Mouse (Mus musculus) heart, adult 2 months (tissue): ENCODE results near the gene Krt78. TPM values are rescaled to one million over a fixed set of nuclear protein-coding genes. Genes with fewer than 3 reads are reported as not detected.

ENCODE experiments used
- DNase-seq, 2 experiments: peaks; one replicate each; pipeline ENCODE4 v3.0.0; 2021
- H3K27ac ChIP-seq: fragments of 200-600 bp; 2 replicates; pipeline ENCODE4 v1.8.1; 2022
- H3K27me3 ChIP-seq: fragments of 200-500 bp; 2 replicates; pipeline ENCODE4 v1.6.1; 2012; ENCODE audit warnings: mild to moderate bottlenecking, low read length, inconsistent platforms, mixed read lengths; ENCODE audit not compliant: control insufficient read depth, insufficient read depth
- H3K36me3 ChIP-seq: fragments of 200-500 bp; 2 replicates; pipeline ENCODE4 v1.6.1; 2012; ENCODE audit warnings: low read length, inconsistent platforms; ENCODE audit not compliant: control insufficient read depth, insufficient read depth
- H3K4me1 ChIP-seq: fragments of 200-500 bp; 2 replicates; pipeline ENCODE4 v1.6.1; 2011; ENCODE audit warnings: low read length; ENCODE audit not compliant: control insufficient read depth, insufficient read depth
- H3K4me3 ChIP-seq: fragments of 200-600 bp; 2 replicates; pipeline ENCODE4 v1.8.1; 2022
- H3K79me2 ChIP-seq: fragments of 200-500 bp; replicated peaks from 2 replicates; pipeline ENCODE4 v1.6.1; 2012; ENCODE audit warnings: mild to moderate bottlenecking, inconsistent platforms, low read length, moderate library complexity, mixed read lengths; ENCODE audit not compliant: control insufficient read depth, insufficient read depth
- H3K9ac ChIP-seq: fragments of 200-500 bp; 2 replicates; pipeline ENCODE4 v1.6.1; 2012; ENCODE audit warnings: low read depth, mild to moderate bottlenecking, control low read depth, inconsistent platforms, low read length, mixed read lengths
- CTCF ChIP-seq: fragments of 200-600 bp; IDR thresholded peaks from 2 replicates; pipeline ENCODE4 v1.8.1; 2022; ENCODE audit warnings: antibody characterized with exemption, mild to moderate bottlenecking, moderate library complexity
- EP300 ChIP-seq: fragments of 200-500 bp; IDR thresholded peaks from 2 replicates; pipeline ENCODE4 v1.6.1; 2011; ENCODE audit warnings: low read depth, low read length, control low read depth; ENCODE audit not compliant: insufficient read depth
- POLR2A ChIP-seq: fragments of 200-500 bp; IDR thresholded peaks from 2 replicates; pipeline ENCODE4 v1.6.1; 2011; ENCODE audit warnings: mild to moderate bottlenecking, low read depth, low read length, control low read depth; ENCODE audit not compliant: insufficient read depth
- WGBS: fragments of 180-500 bp; shearing (Covaris S2); methylation state at CpG from one replicate; pipeline ENCODE4 v1.1.7; 2018; 5-methylcytosine and 5-hydroxymethylcytosine counted together
- intact Hi-C: fragments of 180-260 bp; cut with DNase I; formaldehyde crosslinking; loops from one replicate; pipeline ENCODE4 v1.15.1; 2025
- polyA plus RNA-seq: library from polyadenylated mRNA; depleted of rRNA; stranded (reverse); fragments of >200 nt; gene quantifications from 2 replicates; pipeline ENCODE4 v1.2.3, GENCODE M21; 2012
- total RNA-seq, 2 experiments: library from RNA; stranded (reverse); gene quantifications; 2 replicates each; pipeline ENCODE4 v1.2.3; 2021

Gene Krt78
- total and polyA plus RNA-seq, 3 experiments: 0.08 TPM; not detected in 2

GRCm38 (mm10) chr15:101929666-101930065 is 24.4 kb downstream of the Krt78 start:
- 5% methylated on average over 17 of the region's 17 CpGs for WGBS
- Histone ChIP-seq H3K79me2 (no peaks in the 10 kb centered on the region), H3K9ac (no peak overlapping the region), H3K4me1 (no peaks in the 10 kb centered on the region; the same call in 1 of the 2 replicates), H3K27ac (no peak overlapping the region), H3K36me3 (no peaks in the 10 kb centered on the region), H3K4me3 (peak overlapping the region; percentile 10; the same call in 1 of the 2 replicates), H3K27me3 (no peaks in the 10 kb centered on the region; the same call in 1 of the 2 replicates)
- TF ChIP-seq EP300: no peak
- TF ChIP-seq CTCF: no peak
- TF ChIP-seq POLR2A: no peak
- intact Hi-C loops: no loop called here
- DNase-seq: peak; percentile 25 to 30

GRCm38 (mm10) chr15:101929087-101929486 is 25.0 kb downstream of the Krt78 start:
- intact Hi-C loops: no loop called here

GRCm38 (mm10) chr15:101927340-101928080 is 26.6 kb downstream of the Krt78 start:
- peak; percentile 30 to 37 for DNase-seq
- no peaks in the 10 kb centered on the region for H3K36me3 ChIP-seq
- no peak overlapping the region for H3K4me3 ChIP-seq
- no peak overlapping the region for H3K9ac ChIP-seq
- intact Hi-C loops: no loop called here
- no peaks in the 10 kb centered on the region; the same call in 1 of the 2 replicates for H3K27me3 ChIP-seq
- 49% methylated on average over 12 of the region's 12 CpGs for WGBS
- H3K4me1 ChIP-seq: no peaks in the 10 kb centered on the region; the same call in 1 of the 2 replicates
- H3K79me2 ChIP-seq: no peaks in the 10 kb centered on the region
- no peak for TF ChIP-seq CTCF
- no peak overlapping the region for H3K27ac ChIP-seq

More at GRCm38 (mm10) chr15:101929087-101929486, 25.0 kb downstream of the Krt78 start:
- no peak for DNase-seq
- TF ChIP-seq POLR2A: no peak
- no peak for TF ChIP-seq EP300
- no peak for TF ChIP-seq CTCF
- no peaks in the 10 kb centered on the region for H3K36me3 ChIP-seq
- H3K4me1 ChIP-seq: no peaks in the 10 kb centered on the region; the same call in 1 of the 2 replicates
- no peak overlapping the region for H3K9ac ChIP-seq
- H3K79me2 ChIP-seq: no peaks in the 10 kb centered on the region
- H3K4me3 ChIP-seq: no peak overlapping the region
- H3K27ac ChIP-seq: no peak overlapping the region
- 24% methylated on average over 9 of the region's 9 CpGs for WGBS
- H3K27me3 ChIP-seq: no peaks in the 10 kb centered on the region; the same call in 1 of the 2 replicates

- H3K9ac ChIP-seq: no peak overlapping the region
- no peaks in the 10 kb centered on the region for H3K36me3 ChIP-seq
- no peaks in the 10 kb centered on the region for H3K27me3 ChIP-seq
- intact Hi-C loops: no loop called here
- H3K4me3 ChIP-seq: no peak overlapping the region
- H3K79me2 ChIP-seq: no peaks in the 10 kb centered on the region
- TF ChIP-seq POLR2A: no peak
- no peak for TF ChIP-seq CTCF
- no peak for TF ChIP-seq EP300
- no peak overlapping the region for H3K27ac ChIP-seq
- 92% methylated on average over 1 of the region's 1 CpGs for WGBS
- H3K4me1 ChIP-seq: no peaks in the 10 kb centered on the region
- no peak for DNase-seq
Observed at GRCm38 (mm10) chr15:101925041-101925440, 29.0 kb downstream of the Krt78 start.

GRCm38 (mm10) chr15:101924635-101925034 is 29.5 kb downstream of the Krt78 start, which contains the start of gene Krt4:
TSS of gene Krt4 (minus strand) at chr15:101924735.
- no peak for DNase-seq
- Histone ChIP-seq H3K27me3 (no peaks in the 10 kb centered on the region), H3K79me2 (no peaks in the 10 kb centered on the region), H3K36me3 (no peaks in the 10 kb centered on the region), H3K4me1 (no peaks in the 10 kb centered on the region), H3K9ac (no peak within 1 kb of the TSS), H3K27ac (no peak within 1 kb of the TSS), H3K4me3 (no peak within 1 kb of the TSS)
- 77% methylated on average over 11 of the region's 11 CpGs for WGBS
- TF ChIP-seq POLR2A (no peak), CTCF (no peak), EP300 (no peak)
- intact Hi-C loops: no loop called here

- Histone ChIP-seq H3K79me2 (no peaks in the 10 kb centered on the region), H3K36me3 (no peaks in the 10 kb centered on the region), H3K27ac (no peak overlapping the region), H3K4me1 (no peaks in the 10 kb centered on the region), H3K27me3 (no peaks in the 10 kb centered on the region), H3K9ac (no peak overlapping the region), H3K4me3 (no peak overlapping the region)
- DNase-seq: no peak
- 89% methylated on average over 2 of the region's 2 CpGs for WGBS
- TF ChIP-seq CTCF (no peak), POLR2A (no peak), EP300 (no peak)
- intact Hi-C loops: no loop called here
Observed at GRCm38 (mm10) chr15:101922296-101922695, 31.8 kb downstream of the Krt78 start.
